Mouse (Mus musculus): ENCODE data around the gene Lkaaear1.

The Lkaaear1 gene

DNA sequence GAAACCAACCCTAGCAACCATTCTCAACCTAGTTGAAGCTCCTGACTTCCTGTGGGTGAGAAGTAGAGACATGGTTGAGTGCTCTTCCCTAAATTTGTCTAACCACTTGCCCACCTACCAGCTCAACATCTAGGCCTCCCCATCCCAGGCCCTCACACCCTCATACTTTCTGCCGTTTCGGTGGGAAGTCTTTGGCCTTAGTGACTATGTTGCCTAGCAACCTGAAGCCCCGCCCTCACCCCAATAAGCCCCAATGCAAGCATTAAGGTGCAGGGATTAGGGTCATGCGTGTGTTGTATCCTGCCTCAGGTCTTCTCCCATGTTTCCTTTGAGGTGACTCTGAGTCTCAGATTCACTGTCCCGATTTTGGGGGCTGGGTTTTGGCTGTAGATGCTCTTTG lies at the start of gene Lkaaear1:
TSS of gene Lkaaear1 (minus strand) at position 202 of the 400 bp plus-strand sequence.
- no peak for DNase-seq (ENCODE audit: low spot score)

DNA sequence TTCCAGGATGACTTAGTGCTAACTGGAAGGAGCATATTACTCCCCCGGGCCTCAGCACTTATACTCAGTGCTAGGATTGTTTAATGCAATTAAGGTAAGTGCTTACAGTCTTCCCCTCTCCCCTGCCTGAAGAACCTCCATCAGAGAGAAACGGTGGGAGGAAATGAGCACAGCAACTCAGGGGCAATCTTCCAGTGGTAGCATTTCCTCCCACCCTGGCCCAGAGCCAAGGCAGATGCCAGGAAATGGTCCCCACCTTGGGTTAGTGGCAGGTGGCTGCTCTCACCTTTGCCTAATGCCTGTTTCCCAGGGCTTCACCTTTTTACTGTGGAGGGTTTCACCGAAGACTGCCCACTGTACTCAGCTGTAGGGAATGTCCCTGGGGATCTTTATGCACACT lies 31.8 kb upstream of the Lkaaear1 start:
- no peak for DNase-seq (ENCODE audit: low spot score)

DNA sequence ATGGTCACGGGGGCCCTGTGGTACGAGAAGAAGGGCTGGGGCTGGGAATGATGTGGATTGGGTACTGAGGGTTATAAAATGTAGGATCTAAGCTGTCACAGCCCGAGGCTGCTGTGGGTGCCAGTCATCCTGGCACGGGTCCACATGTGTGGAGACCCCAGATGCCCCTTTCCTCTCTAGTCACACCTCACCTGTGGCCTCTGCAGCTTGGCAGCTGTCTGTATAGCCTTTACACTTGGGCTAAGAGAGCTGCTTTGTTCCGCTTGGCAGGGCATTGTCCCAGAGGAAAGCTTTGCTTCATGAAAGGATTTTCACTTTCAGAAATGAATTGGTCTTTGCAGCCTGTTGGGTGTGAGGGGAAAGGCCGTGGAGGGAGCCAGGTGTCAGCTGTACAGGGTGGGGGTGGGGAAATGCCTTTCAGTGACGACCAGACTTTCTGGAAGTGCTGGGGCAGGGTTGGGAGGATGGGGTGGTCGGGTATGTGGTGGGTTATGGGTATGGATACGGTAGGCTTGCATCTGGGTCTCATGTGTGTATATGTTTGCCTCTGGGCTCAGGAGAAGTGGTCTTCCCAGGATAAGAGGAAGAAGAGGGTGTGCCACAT lies 29.5 kb upstream of the Lkaaear1 start:
- DNase-seq (ENCODE audit: low spot score), result peak; percentile 48

DNA sequence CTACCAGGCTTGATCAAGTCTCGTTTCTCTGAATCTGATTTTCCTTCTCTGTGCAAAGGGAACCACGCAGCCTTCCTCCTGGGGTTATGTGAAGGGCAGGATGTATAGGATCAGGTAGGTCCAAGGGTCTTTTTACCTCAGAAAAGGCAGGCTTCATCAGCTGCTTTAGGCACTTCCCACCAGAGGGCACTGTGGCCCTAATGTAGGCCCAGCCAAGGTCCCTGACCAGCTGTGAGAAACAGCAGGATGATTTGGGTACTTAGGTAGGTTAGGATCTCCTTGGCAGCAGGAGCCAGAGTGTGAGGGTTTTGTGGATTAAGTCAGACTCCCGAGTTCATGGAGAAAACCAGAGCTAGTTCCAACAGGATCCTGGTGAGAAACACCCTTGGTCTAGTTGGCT lies 24.0 kb upstream of the Lkaaear1 start:
- DNase-seq (ENCODE audit: low spot score), result peak; percentile 80

DNA sequence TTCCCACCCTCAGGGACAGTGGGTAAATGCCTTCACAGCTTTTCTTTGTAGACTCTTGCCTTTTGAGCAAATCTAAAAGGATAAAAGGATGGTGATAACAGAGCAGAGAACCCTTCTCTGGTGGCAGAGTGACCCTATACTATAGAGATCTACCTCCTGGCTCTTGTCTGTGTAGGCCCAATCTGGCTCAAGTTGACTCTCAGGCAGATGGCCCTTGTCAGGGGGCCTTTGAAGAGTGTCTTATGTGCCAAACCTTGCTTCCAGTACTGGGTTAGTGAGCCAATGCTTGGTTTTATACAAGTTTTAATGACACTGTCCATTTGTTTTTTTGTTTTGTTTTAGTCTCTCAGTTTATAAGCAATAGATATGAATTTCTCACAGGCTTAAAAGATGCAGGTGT lies 23.0 kb upstream of the Lkaaear1 start:
- no peak for DNase-seq (ENCODE audit: low spot score)

DNA sequence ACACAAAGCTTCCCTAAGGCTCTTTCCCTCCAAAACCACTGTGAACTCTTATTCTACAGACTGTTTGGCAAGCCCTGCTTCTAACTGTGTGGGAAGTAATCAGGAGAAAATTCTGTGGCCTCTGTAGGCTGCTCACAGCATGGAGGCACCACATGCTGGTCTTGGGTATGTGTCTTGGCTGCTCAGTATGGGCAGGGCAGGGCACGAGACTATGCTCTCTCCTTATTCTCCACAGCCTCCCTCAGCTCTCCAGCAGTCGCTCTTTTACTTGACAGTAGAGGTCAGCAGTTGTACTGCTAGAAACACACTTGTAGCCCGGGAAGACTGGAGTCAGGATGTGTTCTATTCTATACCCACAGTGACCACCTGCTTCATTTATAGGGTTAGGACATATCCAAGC lies 21.8 kb upstream of the Lkaaear1 start:
- DNase-seq (ENCODE audit: low spot score), result peak; percentile 30

DNA sequence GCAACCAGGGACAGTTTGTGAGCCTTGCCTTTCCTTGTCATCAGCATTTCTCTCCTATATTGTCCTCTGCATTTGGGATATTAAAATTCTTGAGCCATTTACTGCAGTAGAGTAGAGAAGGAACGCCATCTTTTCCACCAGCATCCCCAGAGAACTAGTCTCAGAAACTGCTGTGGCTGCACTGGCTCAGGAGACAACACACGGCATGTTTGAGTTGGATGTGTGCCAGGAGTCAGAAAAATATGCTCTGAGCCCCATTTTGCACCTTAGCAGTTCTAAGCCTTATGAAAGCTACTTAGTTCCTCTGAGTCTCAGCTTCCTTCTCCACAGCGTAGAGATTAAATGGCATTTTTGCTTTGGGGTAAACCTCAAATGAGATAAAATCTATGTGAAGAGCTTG lies 18.7 kb upstream of the Lkaaear1 start:
- DNase-seq (ENCODE audit: low spot score), result no peak

DNA sequence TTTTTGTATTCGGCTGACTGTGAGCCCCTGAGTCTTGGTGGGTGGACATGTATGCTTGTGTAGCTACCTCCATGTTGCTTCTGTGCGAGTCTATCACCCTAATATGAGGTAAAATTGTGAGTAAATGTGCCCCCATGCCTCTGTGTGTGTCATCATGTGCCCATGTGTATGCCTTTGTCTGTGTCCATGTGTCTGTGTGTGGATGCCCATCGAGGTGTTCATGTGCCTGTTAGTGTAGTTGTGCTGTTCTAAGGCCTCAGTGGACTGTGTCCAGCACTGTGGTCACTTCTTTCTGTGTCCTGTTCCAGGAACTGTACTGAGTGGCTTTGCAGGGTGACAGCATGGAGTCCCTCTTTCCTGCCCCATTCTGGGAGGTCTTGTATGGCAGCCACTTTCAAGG lies 17.1 kb upstream of the Lkaaear1 start:
- no peak for DNase-seq (ENCODE audit: low spot score)

DNA sequence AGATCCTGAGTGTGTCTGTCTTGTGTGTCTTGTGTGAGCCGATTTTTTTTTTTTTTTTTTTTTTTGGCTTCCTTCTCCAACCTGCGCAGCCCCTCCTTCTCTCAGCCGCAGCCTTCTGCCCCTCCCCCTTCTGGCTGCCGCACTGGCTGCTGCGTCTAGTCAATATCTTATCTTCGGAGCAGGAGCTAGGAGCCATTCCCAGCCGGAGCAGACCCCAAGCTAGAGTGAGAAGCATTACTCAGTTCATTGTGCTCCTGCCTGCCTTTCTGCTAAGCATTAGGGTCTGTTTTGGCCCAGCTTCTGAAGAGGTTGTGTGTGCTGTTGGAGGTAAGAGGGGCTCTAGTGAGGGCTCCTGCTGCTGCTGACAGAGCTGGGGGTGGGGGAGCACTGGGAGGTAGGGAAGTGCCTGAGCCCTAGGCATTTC lies 16.7 kb upstream of the Lkaaear1 start, which contains the start of gene Oprl1:
TSS of gene Oprl1 (plus strand) at position 114 of the 424 bp plus-strand sequence.
- DNase-seq (ENCODE audit: low spot score), result no peak

DNA sequence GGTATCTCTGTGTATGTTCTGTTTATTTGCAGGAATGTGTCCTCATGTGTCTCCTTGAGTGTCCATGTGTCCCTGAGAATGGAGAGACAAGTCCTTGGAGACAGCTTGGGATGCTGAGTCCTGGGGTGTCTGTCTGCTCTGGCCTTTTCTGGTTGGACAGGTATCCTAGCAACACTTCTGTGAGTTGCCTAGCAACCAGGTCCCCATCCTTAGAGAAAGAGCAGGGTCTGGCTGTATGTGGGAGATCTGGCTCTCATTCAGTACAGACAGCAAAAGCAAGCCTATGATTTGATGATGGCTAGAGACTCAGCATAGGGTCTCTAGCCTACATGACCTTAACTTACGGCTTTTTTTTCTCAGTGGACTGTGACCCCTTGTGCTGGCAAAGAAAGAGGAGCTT lies 15.5 kb upstream of the Lkaaear1 start:
- DNase-seq (ENCODE audit: low spot score), result no peak

DNA sequence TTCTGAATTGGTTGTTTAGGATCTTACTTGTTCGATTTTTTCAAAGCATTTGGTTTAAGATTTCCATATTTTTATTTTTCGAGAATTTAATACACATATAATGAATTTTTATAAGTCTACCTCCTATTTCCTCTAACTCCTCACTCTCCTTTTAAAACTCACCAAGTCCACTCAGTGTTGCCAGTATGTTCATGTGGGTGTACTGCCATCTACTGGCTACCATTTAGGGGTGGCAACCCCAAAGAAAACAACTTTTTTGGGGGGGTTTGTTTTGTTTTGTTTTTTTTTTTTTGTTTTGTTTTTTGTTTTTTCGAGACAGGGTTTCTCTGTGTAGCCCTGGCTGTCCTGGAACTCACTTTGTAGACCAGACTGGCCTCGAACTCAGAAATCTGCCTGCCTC lies 8.4 kb upstream of the Lkaaear1 start:
- DNase-seq (ENCODE audit: low spot score), result peak; percentile 56

DNA sequence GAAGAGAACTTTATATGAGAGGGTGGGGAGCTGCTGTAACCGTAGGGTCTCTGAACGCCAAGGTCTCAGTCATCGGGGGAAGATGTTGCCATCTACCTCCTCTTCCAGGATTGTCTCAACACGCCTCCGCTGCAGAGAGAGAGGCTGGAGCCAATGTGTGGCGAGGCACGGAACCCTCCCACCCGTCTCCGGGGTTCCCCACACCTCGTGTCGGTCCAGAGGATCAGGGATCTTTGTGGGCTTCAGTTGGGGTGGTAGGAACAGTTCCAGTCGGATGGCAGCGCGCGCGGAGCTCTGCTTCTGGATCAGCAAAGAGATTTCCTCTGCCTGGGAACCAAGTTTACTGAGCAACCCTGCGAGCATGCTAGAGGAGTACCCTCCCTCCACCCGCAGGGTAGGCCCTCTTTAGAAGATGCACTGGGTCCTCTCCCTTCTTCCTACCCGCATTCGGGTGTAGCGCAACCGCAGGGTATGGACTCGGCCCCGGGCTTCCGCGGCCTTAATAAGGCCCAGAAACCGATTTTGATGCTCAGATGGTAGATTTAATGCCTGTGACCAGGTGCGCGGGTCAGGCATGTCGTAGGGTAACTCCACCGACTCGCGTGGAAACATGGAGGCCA lies 1.3 kb downstream of the Lkaaear1 start:
- DNase-seq (ENCODE audit: low spot score), result no peak

DNA sequence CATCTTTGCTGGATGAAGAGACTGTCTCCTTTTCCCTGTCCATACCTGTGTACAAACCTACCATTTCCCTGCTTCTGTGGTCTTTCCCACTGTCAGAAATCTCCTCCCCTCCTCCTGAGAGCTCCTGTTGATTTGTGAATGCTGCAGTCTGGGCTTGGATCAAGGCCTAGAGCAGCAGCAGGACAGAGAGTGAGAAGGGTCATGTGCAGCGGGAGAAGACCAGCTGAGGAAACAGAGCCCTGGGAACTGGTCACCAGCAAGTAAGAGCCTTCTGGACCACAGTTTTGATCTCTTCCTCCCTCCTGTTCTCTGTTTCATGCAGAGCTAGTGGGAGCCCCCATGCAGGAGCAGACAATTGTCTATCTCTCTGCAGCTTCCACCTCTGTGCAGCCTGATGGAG lies 2.5 kb downstream of the Lkaaear1 start:
- DNase-seq (ENCODE audit: low spot score), result peak; percentile 52

DNA sequence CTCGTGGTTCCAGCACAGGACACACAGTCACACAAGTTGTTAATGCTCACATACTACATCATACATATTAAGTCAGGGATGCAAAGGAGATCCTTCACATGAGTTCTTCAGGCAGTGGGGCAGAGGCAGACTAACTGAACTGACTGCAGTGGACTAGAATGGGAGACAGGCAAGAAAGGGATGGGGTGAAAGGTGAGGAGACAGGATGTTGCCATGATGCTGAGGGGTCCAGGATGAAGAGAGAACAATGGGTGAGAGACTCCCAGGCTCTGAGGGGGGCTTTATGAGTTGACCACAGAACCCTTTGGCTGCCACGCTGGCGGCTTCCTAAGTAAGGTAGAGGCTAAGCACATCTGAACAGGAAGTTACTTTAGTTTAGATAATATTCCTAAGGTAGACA lies 3.7 kb downstream of the Lkaaear1 start:
- no peak for DNase-seq (ENCODE audit: low spot score)

DNA sequence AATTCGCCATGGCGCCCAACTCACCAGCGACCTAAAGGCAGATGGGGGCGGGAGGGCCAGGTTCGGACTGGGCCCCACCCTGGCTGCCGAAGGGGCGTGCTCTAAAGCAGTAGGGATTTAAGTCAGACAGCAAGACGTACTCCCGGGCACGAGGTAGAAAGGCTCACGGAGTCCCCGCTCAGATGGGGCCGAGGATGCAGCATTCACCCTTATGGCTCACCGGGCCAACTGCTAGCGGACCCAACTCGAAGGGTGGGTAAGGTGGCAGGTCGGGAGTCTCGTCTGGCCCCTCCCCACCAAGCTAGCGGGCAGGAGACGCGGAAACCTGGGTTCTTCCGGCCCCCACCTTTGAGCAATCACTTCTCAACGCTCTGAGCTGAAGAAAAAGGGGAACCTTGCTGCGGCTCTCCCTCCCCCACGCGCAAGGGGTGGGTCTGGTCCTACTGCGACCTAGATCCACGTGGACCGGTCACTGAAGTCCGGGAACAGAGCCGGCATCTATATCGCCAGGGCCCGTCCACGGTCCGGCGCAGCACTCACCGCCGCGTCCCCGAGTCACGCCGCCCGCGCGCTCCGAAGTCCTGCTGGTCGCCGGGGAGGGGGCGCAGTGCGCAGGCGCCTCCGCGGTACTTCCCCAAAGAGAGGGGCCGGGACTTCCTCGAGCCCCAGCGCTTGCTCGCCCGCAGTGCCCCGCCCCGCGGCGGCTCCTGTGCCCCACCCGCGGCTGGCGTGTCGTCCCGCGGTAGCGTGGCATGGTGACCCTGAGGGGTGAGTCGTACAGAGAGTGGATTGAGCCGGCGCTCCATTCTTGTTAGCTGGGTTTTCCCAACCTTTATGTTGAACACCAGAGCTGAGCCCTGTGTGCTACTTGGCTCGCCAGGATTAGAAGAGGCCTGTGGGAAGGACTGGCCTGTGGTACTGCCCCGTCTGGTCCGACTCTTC lies 4.6 kb downstream of the Lkaaear1 start, which contains the start of gene Rgs19:
TSS of gene Rgs19 (minus strand) at position 639 of the 942 bp plus-strand sequence.
- peak; percentile 84 for DNase-seq (ENCODE audit: low spot score)

DNA sequence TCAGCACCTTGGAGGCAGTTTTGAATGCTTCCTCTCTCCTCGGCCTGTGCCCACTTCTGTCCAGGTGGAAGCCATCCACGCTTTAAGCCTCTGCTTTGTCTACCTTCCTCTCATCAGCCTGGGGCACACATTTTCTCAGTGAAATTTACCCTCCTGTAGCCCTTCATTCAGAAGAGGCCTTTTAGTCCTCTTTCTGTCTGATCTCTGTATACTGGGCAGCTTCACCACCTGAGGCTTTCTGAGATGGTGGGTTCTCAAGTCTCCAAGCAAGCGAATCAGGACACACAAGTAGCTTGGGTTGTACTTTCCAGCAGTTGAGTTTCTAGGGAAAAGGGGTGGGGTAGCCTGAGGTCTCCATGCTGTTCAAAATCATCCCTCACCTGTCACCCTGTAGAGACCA lies 5.9 kb downstream of the Lkaaear1 start:
- no peak for DNase-seq (ENCODE audit: low spot score)

DNA sequence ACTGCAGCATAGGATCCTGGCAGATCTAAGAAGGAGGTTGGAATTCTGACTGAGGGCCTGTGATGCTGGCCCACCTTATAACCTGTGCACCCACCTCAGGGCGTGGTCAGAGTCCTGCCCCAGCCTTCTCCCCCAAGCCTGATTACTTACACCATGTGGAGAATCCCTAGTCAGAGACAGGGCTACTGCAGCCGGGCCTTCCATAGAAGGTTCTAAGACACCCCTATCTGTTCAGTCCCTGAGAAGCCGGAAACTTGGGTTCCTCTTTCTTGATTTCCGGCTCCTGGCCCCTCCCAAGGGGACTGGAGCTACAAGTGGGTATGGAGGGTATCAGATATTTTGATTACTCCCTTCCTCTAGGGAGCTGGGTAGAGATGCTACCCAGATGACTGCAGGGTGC lies 6.7 kb downstream of the Lkaaear1 start:
- DNase-seq (ENCODE audit: low spot score), result no peak

DNA sequence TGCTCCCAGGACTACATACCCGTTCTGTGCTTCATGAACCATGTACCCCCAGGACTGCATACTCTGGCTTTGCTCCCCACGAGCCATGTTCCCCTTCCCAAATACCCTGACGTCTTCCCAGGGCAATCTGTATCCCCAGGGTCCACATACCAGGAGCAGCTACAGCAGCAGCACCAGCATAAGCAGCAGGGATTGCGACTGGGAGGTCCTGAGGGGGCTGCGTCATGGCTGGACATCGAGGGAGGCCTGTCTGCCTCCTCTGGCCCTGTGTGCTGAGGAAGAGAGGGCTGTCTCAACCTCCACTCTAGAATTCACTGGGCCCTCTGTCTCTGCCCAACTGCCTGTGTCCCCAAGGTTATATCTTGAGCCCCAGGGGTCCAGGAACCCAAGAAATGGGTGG lies 7.2 kb downstream of the Lkaaear1 start:
- DNase-seq (ENCODE audit: low spot score), result no peak

DNA sequence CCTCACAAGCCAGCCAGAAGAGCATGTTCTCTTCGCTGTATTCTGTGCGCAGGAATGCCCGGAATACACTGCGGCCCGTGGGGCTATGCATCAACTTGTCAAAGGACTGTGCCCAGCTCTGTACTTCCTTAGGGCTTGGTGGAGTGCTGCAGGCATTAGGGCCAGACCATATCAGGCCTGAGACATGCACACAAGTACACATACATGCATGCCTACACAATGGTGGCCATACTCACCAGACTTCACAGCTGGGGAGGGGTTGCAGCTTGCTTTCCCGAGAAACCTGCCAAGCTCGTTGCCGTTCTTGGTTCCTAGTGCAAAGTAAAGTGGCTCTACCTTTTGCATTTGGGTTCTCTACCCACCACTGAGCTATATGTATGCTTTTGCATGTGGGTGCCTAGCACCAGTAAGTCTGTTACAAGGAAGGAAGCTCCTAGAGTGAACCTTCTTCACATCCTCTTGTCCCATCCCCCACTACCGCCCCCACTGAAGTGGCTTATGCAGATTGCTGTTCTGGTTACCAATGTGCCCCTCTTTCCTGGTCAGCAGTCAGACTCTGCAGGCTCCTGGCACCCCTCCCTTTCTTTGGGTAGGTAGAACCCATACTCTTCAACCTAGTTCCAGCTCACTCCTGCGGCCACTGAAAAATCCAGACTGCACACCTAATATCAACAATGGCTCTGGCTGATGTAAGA lies 8.6 kb downstream of the Lkaaear1 start:
- DNase-seq (ENCODE audit: low spot score), result no peak

DNA sequence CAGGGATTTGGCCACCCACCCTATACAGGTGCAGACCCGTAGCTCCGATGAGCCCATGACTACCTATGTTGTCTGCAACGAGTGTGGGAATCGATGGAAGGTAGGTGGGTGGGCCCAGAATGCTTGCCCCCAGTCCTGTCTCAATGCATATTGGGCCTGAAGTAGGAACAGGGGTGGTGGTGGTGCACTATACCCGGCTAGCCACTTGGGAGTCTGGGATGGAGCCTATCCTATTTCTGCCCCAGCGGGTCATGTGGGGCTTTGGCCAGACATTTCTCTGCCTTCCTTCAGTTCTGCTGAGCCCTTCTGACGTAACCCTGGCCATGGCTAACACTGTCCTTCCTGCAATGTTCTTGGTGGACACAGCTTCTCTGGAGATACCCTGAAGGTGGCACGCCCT lies 10.7 kb downstream of the Lkaaear1 start:
- no peak for DNase-seq (ENCODE audit: low spot score)

DNA sequence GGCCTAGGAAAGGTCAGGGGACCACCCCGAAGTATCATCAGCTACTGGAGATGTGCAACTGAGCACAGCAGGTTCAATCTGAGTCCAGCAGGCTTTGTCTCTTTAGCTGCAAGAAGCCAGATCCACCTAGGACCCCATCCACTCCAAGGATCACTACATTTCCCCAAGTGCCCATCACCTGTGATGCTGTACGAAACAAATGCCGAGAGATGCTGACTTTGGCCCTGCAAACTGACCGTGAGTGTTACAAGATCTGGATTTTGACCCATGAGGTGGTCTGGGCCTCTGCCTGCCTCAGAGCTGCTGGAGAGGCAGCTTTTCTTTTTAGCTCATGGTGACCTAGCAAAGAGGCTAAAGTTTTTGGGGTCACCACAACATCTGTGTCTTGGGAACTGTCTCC lies 12.6 kb downstream of the Lkaaear1 start:
- DNase-seq (ENCODE audit: low spot score), result no peak

DNA sequence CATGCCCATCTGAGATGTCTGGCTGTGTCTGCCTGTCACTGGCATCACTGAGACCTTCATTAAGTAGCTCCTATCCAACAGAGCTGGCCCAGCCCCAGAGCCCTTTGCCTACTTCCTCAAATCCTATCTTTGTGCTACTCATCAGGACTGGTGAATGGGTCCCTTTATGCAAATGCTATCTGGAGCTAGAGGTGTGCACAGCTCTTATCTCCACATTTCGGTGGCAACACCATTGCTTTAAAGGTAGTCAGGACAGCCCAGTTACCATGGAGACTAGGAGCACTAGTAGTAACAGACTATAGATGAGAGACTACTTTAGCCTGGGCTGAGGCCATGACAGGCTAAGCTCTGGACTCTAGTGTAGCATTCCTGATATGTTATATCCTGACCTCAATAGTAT lies 13.5 kb downstream of the Lkaaear1 start:
- no peak for DNase-seq (ENCODE audit: low spot score)

Data from adipocyte (in vitro differentiated cells).